Mouse (Mus musculus): ENCODE measurements around the gene Osbpl11.

DNA sequence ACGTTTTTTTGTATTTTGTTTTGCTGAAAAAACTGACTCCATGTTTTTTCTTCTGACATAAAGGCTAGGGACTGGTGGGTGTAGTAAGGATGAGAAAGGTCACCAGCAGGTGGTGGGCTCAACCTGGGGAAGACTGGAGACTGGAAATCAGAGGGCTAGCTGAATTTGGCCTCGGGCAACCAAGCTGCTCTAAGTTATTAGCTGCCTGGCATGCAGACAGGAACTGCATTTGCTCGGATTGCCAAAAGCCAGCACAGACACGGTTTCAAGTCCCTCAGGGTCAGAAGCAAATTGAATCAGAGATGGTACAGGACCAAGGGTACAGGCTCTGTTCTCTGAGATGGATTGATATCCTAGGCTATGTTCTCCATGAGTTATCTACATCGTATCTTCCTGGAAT, 11.7 kb upstream of the Osbpl11 start:
- TF ChIP-seq POLR2A (IDR thresholded peaks at IDR 0.05; ENCODE audit: extremely low read depth, insufficient read depth, low read length): no peak
- no peak for TF ChIP-seq CTCF (IDR thresholded peaks at IDR 0.05; ENCODE audit: extremely low read depth, insufficient read depth, low read length)

Measured in cortical plate, adult 2 months (tissue).